Mouse (Mus musculus): Measurements from ENCODE around the gene Sgsm1.

Gene Sgsm1

GRCm38 (mm10) chr5:113309491-113310376 is 852 bp downstream of the Sgsm1 start:
- DNase-seq: no peak

- peak; percentile 53 to 73 for DNase-seq
These were observed 3.7 kb downstream of the Sgsm1 start for GRCm38 (mm10) chr5:113306750-113307477.

- no peak for DNase-seq
These were observed 6.1 kb downstream of the Sgsm1 start for GRCm38 (mm10) chr5:113304527-113304926.

GRCm38 (mm10) chr5:113301841-113302240 is 8.7 kb downstream of the Sgsm1 start:
- no peak for DNase-seq

GRCm38 (mm10) chr5:113300148-113300889 is 10.3 kb downstream of the Sgsm1 start:
- DNase-seq: no peak

- DNase-seq: no peak
These were observed 11.2 kb downstream of the Sgsm1 start for GRCm38 (mm10) chr5:113299433-113299832.

- DNase-seq: no peak
These were observed 11.8 kb downstream of the Sgsm1 start for GRCm38 (mm10) chr5:113298826-113299225.

GRCm38 (mm10) chr5:113298040-113298439 is 12.5 kb downstream of the Sgsm1 start:
- DNase-seq: peak in 1 of 2 experiments; percentile 13

- peak; percentile 84 to 85 for DNase-seq
These were observed 14.8 kb downstream of the Sgsm1 start for GRCm38 (mm10) chr5:113295791-113296190.

GRCm38 (mm10) chr5:113294575-113294974 is 16.0 kb downstream of the Sgsm1 start:
- DNase-seq: no peak

- DNase-seq: peak in 1 of 2 experiments; percentile 17
These were observed 17.1 kb downstream of the Sgsm1 start for GRCm38 (mm10) chr5:113293446-113293845.

- DNase-seq: no peak
These were observed 17.8 kb downstream of the Sgsm1 start for GRCm38 (mm10) chr5:113292832-113293231.

GRCm38 (mm10) chr5:113292179-113292578 is 18.4 kb downstream of the Sgsm1 start:
- peak in 1 of 2 experiments; percentile 56 for DNase-seq

GRCm38 (mm10) chr5:113291125-113291524 is 19.5 kb downstream of the Sgsm1 start:
- DNase-seq: no peak

- DNase-seq: no peak
These were observed 20.4 kb downstream of the Sgsm1 start for GRCm38 (mm10) chr5:113290149-113290548.

- no peak for DNase-seq
These were observed 22.1 kb downstream of the Sgsm1 start for GRCm38 (mm10) chr5:113288490-113288889.

- DNase-seq: no peak
These were observed 22.8 kb downstream of the Sgsm1 start for GRCm38 (mm10) chr5:113287762-113288161.

- peak; percentile 61 to 87 for DNase-seq
These were observed 23.7 kb downstream of the Sgsm1 start for GRCm38 (mm10) chr5:113286591-113287520.

GRCm38 (mm10) chr5:113286048-113286447 is 24.5 kb downstream of the Sgsm1 start:
- DNase-seq: no peak

GRCm38 (mm10) chr5:113285541-113285940 is 25.0 kb downstream of the Sgsm1 start:
- no peak for DNase-seq

GRCm38 (mm10) chr5:113283726-113284125 is 26.9 kb downstream of the Sgsm1 start:
- DNase-seq: no peak

- no peak for DNase-seq
These were observed 29.0 kb downstream of the Sgsm1 start for GRCm38 (mm10) chr5:113281557-113281956.

Data from kidney, postnatal 36 days (tissue).